Mouse (Mus musculus) telencephalon, adult 2 months (tissue): Measurements from ENCODE around the gene Hoxb4.

Experiments
- DNase-seq: peaks from one replicate; pipeline ENCODE4 v3.0.0-alpha.2; 2011; ENCODE audit warnings: low read depth, low spot score

The Hoxb4 gene

GRCm38 (mm10) chr11:96333241-96334001 is 15.4 kb downstream of the Hoxb4 start:
- DNase-seq: no peak

- DNase-seq: no peak
These were observed 15.9 kb downstream of the Hoxb4 start for GRCm38 (mm10) chr11:96334002-96334364.

GRCm38 (mm10) chr11:96334998-96335397 is 16.9 kb downstream of the Hoxb4 start:
- DNase-seq: no peak

GRCm38 (mm10) chr11:96336597-96336996 is 18.5 kb downstream of the Hoxb4 start:
- DNase-seq: no peak

DNA sequence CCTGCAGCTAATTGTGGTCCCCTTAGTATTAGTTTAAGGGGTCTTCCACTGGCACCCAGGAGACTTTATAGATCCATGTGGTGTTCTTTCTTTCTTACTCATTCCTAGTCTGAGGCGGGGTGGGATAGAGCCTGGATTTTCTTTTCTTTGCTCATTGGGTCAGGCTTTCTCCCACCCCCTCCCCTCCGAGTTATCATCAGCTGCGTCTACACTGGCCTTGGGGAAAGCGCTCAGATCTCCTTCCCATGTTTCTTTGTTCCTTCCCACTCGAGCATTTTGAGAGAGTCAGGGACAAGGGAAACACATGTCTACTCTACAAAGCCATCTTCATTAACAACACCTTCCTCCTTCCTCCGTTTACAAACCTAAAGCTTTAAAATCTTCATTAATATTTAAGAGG is 19.0 kb downstream of the Hoxb4 start:
- DNase-seq: no peak

DNA sequence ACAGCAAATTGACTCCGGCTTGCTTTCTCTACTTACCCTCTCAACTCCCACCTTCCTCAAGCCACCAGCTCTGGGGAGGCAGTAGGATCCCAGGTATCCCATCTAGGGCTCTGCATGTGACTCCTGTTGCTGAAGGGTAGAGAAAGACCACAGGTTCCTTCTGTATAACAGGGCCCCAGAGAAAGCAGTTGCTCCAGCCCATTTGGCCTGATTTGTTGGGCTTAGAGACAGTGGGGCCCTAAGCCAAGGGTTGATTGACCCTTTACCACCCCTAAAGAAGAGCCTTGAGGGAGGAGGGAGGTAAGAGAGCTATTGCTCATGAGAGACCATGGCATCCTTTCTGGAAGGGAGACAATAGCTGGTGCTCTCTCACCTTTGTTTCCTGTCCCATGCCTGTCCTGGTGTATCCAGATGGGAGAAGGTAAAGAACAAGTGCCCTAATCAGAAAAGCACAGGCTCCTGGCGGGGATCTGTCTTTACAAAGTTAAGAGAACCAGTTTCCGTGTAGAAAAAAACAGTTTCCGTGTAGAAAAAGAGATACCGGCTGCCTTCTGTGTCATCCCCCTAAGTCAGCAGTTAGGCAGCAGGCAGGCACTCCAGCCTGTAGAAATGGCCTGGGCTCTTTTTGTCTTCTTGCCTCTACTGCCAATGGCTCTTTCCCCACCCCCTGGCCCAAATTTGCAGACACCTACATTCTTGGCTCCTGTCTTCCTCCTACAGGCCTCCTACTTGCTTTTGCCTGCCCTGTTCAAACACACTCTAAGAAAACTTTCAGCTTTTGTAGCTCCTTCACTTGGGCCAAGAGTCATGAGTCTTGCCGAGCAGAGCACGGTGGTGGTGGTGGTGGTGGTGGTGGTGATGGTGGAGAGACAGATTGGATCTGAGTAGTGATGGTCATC is 21.1 kb downstream of the Hoxb4 start:
- DNase-seq: no peak

DNA sequence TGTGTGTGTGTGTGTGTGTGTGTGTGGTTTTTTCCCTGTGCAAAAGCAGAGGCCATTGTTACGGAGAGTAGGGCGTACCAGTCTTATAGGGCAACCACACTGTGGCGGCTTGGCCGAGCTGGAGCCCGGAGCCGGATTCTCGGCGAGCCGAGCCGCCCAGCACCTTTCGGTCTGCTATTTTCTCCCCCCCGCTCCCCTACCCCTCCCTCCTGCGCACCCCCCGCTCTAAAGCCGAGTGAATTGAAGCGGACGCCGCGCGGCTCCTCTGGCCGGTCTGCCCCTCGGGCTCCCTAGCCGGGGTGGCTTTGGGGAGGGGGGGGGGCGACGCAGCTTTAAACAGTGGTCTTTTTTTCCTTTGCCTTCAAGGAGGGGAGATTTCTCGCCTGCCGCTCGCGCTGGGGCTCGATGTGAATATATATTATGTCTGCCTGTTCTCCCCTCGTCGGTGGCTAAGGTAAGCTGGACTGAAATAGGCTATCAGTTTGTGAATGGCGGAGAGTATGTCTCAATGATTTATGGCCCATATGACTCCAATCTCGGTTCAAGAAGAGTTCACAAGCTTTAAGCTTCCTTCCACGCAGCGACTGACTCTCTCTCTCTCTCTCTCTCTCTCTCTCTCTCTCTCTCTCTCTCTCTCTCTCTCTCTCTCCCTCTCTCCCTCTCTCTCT is 22.8 kb downstream of the Hoxb4 start:
- no peak for DNase-seq

DNA sequence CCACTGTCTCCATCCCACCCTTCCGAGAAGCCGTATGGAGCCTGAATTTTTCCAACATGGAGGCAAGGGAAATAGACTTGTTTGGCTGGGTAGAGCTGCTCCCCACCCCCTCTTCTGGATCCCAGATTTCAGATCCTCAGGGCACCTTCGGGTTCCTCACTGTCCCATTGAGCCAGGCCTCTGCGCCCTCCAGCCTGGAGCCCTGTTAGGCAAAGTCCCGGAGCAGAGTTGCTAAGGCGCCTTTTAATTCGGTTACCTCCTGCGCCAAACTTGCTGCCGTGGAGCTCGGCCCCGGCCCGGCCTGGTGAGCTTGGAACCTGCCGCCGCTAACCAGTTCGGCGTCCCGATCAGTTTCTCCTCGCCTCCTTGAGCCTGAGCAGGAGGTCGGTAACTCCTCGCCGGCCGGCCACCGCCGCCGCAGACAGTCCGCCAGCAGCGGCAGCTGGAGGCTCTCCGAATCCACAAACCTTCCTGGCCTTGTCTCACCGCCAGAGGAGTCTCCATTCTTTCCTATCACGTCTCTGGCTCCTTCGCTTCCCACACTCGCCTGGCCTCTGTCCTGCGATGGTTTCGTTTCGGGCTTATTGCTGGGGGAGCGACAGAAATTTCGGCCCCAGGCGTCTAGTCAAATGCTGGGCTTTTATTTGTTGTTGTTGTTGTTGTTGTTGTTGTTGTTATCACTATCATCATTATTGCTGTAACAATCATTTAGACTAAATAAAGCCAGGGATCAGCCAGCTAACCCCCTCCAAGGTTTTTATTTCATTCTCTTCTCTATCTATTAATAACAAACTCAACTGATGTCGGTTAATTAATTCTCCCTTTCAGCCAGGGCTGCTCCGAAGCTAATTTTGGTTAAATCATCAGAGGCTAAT is 23.9 kb downstream of the Hoxb4 start:
- DNase-seq: no peak

GRCm38 (mm10) chr11:96342576-96342930 is 24.5 kb downstream of the Hoxb4 start:
- DNase-seq: no peak

DNA sequence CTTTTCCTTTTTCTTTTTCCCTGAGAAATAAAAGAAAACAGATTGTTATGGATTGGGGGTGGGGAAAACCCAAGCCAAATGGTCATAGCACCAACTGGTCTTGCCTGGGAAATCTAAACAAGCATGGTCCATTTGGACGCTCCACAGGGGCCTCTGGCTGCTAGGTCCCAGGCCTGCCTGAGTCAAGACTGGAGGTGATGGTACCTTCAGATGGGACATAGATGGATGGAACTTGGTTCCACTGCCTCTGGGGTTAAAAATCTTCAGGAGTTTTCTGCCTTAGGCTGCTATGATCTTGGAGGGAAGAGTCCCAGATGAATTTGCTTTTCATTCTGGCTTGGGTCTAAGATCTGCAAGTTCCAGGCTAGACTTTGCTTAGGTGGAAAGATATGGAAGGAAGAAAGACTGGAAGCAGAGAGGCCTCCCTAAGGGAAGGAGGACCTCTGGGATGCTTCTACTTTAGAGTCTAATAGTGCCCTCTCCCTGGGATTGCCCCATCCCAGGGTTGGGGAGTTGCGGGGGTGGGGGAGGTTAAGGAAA is 25.2 kb downstream of the Hoxb4 start:
- no peak for DNase-seq

- DNase-seq: no peak
These were observed 26.2 kb downstream of the Hoxb4 start for GRCm38 (mm10) chr11:96344061-96344877.

GRCm38 (mm10) chr11:96344878-96345159 is 26.8 kb downstream of the Hoxb4 start:
- DNase-seq: no peak

GRCm38 (mm10) chr11:96345220-96345892 is 27.3 kb downstream of the Hoxb4 start:
- no peak for DNase-seq

DNA sequence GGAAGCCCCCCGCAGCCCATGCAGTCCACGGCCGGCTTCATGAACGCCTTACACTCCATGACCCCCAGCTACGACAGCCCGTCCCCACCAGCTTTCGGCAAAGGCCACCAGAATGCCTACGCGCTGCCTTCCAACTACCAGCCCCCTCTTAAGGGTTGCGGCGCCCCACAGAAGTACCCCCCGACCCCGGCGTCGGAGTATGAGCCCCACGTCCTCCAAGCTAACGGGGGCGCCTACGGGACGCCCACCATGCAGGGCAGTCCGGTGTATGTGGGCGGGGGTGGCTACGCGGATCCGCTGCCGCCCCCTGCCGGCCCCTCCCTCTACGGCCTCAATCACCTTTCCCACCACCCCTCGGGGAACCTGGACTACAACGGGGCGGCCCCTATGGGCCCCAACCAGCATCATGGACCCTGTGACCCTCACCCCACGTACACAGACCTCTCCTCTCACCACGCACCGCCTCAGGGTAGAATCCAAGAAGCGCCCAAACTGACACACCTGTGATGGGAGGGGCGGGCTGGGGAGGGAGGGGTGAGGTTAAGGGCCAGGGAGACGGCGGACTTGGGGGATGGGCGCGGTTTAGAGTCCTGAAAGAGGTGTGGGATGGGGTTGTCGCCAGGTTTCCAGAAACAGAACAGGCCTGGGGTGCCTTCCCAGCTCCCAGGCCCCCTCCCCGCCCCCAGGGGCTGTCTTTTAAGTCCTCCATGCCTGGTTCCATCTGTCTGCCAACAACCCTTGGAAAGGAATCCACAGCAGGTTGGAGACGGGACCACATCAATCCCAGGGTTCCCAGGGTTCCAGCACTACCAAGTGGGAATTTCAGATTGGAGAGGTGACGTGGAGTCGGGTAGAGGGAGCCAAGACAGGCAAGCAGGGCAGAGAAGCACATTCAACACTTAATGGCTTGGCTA is 28.1 kb downstream of the Hoxb4 start:
- no peak for DNase-seq

DNA sequence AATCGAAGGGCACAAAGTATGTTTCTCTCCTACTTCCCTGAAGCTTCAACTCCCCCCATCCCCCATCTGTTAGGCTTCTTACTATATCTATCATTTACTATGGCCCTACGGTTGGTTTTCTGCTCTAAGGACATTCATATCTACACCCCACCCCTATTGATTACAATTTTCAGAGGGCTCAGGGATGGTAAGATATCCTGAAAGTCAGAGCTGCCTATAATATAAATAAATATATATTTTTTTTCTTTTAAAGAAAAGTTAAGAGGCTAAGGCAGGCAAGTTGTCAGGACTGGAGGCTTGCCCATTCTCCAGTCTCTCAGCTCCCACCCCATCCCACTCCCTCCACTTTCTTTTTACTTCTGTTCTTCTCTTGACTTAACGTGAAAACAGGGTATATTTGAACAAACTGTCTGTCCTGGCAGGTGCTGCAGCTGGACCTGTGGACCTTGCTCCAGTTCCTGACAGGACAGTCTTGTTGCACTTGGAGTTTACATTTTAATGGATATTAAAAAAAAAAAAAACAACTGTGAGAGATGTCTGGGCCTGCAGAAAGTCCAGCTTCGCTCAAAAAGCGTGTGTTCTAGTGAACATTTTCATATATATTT is 29.0 kb downstream of the Hoxb4 start:
- DNase-seq: no peak

DNA sequence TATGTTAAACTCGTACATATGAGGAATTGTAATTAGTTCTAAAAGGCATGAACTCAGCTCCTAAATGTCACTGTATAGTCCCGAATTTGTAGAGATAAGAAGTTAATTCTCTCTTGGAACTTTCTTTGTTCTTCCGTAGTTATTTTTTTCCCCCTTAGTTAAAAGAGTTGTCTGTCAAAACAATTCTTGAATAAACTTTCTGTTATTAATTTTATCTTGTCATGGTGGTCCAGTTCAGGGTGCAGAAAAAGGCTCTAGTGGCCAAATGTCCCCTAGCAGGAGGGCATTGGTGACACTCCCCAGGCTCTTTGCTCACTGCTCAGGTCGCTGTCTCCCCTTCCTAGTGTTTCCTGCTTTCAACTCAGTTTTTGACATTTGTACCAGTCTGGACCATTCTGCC is 29.6 kb downstream of the Hoxb4 start:
- no peak for DNase-seq

GRCm38 (mm10) chr11:96348141-96348928 is 30.3 kb downstream of the Hoxb4 start:
- no peak for DNase-seq

DNA sequence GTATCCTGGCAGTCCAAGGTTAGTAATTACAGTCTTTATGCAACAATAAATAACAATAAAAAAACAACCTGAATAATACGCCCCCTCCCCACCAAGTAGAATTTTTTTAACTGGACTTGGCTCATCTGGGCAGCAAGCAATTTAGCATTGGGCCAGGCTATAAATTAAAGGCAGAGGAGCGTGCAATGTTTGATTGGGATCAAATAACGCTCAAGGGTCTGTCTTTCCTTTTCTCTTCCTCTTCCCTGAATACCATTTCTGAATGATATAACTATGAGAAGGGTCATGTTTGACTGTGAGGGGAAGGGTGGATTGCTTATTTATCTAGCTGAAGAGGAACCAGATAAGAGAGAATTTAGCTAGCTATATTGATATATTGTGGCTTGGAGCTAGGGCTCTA is 30.9 kb downstream of the Hoxb4 start:
- DNase-seq: no peak
